Mouse (Mus musculus) kidney, embryonic 14.5 days (tissue): Measurements from ENCODE around the gene Selenok. TPM values are rescaled to one million over a fixed set of nuclear protein-coding genes. Genes with fewer than 3 reads are reported as not detected.

ENCODE experiments used
- ATAC-seq: fragments of 200-750 bp; cut with Nextera tagmentation; 2 replicates; pipeline ENCODE4 v1.8.0; 2017; ENCODE audit warnings: moderate number of reproducible peaks, mild to moderate bottlenecking, moderate TSS enrichment, moderate library complexity; ENCODE audit not compliant: low FRiP score, low TSS enrichment
- H3K27ac ChIP-seq: fragments of 300-500 bp; sonication (generic); 2 replicates; pipeline ENCODE4 v1.5.1; 2014; ENCODE audit warnings: low read depth, mild to moderate bottlenecking, low read length, moderate library complexity, mixed read lengths
- H3K27me3 ChIP-seq: fragments of 300-500 bp; sonication (generic); 2 replicates; pipeline ENCODE4 v1.6.1; 2014; ENCODE audit warnings: mild to moderate bottlenecking, low read length; ENCODE audit not compliant: control insufficient read depth, insufficient read depth
- H3K36me3 ChIP-seq: fragments of 300-500 bp; sonication (generic); 2 replicates; pipeline ENCODE4 v1.6.1; 2014; ENCODE audit warnings: low read length, mixed read lengths; ENCODE audit not compliant: control insufficient read depth, insufficient read depth
- H3K4me1 ChIP-seq: fragments of 300-500 bp; sonication (generic); 2 replicates; pipeline ENCODE4 v1.6.1; 2014; ENCODE audit warnings: low read length, mixed read lengths; ENCODE audit not compliant: control insufficient read depth, insufficient read depth
- H3K4me2 ChIP-seq: fragments of 300-500 bp; sonication (generic); replicated peaks from 2 replicates; pipeline ENCODE4 v1.6.1; 2014; ENCODE audit warnings: low read depth, mild to moderate bottlenecking, low read length
- H3K4me3 ChIP-seq: fragments of 300-500 bp; sonication (generic); 2 replicates; pipeline ENCODE4 v1.5.1; 2014; ENCODE audit warnings: mild to moderate bottlenecking, low read length
- H3K9ac ChIP-seq: fragments of 300-500 bp; sonication (generic); 2 replicates; pipeline ENCODE4 v1.6.1; 2014; ENCODE audit warnings: low read depth, mild to moderate bottlenecking, low read length, moderate library complexity
- H3K9me3 ChIP-seq: fragments of 300-500 bp; sonication (generic); 2 replicates; pipeline ENCODE4 v1.6.1; 2016; ENCODE audit warnings: low read length; ENCODE audit not compliant: control insufficient read depth
- WGBS: fragments of 180-500 bp; shearing (Covaris S2); extraction: QIAGEN DNeasy Blood & Tissue Kit; methylation state at CpG from one replicate; pipeline ENCODE4 v1.1.7; 2014; 5-methylcytosine and 5-hydroxymethylcytosine counted together
- polyA plus RNA-seq: library from polyadenylated mRNA; unstranded; fragments of >200 nt; fragmentation: Nextera tagmentation; extraction: Ambion mirVana; gene quantifications from 2 replicates; pipeline ENCODE4 v1.2.1, GENCODE M21; 2014

The Selenok gene
- 203 and 294 TPM in 2 replicates for polyA plus RNA-seq

DNA sequence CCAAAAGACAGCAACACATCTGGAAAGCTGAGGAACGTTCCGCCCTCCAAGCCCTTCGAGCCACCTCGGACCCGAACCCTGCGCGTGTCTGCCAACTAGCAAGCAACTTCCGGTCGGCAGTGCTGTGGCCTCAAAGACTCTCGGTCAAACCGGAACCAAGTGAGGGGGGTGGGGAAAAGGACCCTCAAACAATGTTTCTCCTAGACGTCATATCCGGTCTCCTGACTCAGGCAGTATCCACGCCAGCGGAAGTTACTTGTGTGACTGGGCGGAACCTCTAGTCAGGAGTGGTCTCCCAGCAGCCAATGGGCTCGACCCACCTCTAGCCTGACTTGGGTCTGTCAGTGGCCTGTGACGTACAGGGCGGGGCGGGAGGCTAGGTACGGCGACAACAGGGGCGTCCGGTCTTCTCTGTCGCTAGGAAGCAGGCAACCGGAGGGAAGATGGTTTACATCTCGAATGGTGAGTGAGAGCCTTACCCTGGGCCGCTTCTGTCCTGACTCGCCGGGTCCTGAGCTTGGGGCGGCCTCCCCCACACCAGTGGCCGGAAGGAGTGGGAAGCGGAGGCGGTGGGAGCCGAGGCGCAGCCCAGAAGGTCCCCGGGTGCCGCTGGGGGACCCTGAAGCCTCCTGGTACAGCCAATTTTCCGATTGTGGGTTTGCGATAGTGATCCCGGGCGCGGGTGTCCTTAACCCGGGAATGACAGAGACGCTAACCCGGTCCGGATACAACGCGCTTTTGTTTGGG is at the start of gene Selenok:
Gene Selenok, plus strand, starts transcription at position 234 of the 747 bp plus-strand sequence.
- Histone ChIP-seq H3K4me2 (peak within 1 kb of the TSS; percentile 64), H3K4me3 (peak within 1 kb of the TSS; percentile 90), H3K27ac (peak within 1 kb of the TSS; percentile 73), H3K27me3 (no peaks in the 10 kb centered on the region), H3K9ac (peak within 1 kb of the TSS; percentile 93), H3K36me3 (peaks cover 33% of the 10 kb centered on the region), H3K9me3 (no peaks in the 10 kb centered on the region), H3K4me1 (peaks cover 12% of the 10 kb centered on the region)
- ATAC-seq = peak; percentile 100
- under 1% methylated on average over 49 of the region's 49 CpGs for WGBS

DNA sequence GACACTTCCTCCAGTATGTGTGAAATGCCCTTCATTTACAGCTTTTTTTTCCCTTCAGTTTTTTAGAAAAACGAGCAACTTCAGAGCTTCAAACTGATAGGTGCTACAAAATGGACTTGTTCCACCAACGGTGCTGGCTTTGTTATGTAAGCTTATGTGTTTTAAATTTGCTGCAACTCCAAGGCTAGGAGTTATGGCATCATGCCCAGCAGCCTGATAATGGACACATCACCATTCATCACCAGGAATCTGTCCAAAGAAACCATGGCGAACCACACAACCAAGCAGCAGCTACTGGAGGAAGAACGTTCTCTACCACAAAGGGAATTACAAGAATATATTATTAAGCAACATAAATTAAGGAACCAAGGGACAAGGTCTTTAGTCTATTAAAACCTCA is 39.1 kb upstream of the Selenok start:
- Histone ChIP-seq H3K4me3 (no peak overlapping the region), H3K36me3 (no peaks in the 10 kb centered on the region), H3K4me2 (no peak overlapping the region), H3K9ac (no peak overlapping the region), H3K27ac (no peak overlapping the region), H3K27me3 (no peaks in the 10 kb centered on the region), H3K9me3 (no peaks in the 10 kb centered on the region), H3K4me1 (no peaks in the 10 kb centered on the region)
- no peak for ATAC-seq
- WGBS = 74% methylated on average over 4 of the region's 4 CpGs

DNA sequence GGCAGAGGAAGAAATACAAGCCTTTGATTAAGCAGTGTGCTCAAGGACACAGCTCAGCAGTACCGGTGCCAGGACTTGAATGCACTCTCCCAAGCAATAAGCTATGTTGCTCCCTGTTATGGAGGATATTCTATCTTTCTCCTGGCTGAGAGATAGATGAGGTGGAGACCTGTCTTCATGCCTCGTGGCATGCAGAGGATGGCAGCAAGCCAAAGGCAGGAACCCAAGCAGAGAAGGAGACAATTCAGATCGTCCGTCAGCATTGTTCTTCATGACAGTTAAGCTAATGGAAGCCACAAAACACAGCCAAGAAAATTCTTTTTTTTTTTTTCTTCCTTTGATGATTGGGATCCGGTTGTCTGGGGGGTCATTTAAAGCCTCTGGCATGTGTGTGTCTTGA is 32.6 kb upstream of the Selenok start:
- Histone ChIP-seq H3K9me3 (no peaks in the 10 kb centered on the region), H3K9ac (no peak overlapping the region), H3K4me2 (no peak overlapping the region), H3K36me3 (no peaks in the 10 kb centered on the region), H3K27me3 (no peaks in the 10 kb centered on the region), H3K4me1 (no peaks in the 10 kb centered on the region), H3K27ac (no peak overlapping the region), H3K4me3 (no peak overlapping the region)
- WGBS = 79% methylated on average over 5 of the region's 5 CpGs
- ATAC-seq = no peak

DNA sequence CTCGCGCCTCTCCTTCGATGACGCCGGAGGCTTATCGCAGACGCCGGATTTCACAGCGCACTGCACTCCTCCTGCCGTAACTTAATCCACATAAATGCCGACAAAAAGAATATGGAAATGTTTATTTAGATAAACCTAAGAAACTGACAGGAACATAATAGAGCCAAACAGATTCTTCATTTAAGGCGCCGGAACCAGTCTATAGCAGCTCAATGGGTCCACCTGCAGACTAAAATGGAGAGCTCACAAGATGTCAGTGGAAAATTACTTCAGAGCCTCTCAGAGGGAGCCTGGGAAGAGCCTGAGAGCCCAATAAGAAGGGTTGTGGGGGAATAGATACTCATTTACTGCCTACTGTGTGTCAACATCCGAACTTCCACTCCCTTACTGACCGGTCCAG is 30.6 kb upstream of the Selenok start:
- H3K9me3 ChIP-seq = no peaks in the 10 kb centered on the region
- H3K36me3 ChIP-seq = no peaks in the 10 kb centered on the region
- WGBS = 80% methylated on average over 15 of the region's 15 CpGs
- ATAC-seq = no peak
- H3K9ac ChIP-seq = no peak overlapping the region
- no peak overlapping the region for H3K27ac ChIP-seq
- H3K4me3 ChIP-seq = no peak overlapping the region
- H3K27me3 ChIP-seq = peaks cover 3% of the 10 kb centered on the region; the same call in 1 of the 2 replicates
- H3K4me1 ChIP-seq = no peaks in the 10 kb centered on the region
- no peak overlapping the region for H3K4me2 ChIP-seq

DNA sequence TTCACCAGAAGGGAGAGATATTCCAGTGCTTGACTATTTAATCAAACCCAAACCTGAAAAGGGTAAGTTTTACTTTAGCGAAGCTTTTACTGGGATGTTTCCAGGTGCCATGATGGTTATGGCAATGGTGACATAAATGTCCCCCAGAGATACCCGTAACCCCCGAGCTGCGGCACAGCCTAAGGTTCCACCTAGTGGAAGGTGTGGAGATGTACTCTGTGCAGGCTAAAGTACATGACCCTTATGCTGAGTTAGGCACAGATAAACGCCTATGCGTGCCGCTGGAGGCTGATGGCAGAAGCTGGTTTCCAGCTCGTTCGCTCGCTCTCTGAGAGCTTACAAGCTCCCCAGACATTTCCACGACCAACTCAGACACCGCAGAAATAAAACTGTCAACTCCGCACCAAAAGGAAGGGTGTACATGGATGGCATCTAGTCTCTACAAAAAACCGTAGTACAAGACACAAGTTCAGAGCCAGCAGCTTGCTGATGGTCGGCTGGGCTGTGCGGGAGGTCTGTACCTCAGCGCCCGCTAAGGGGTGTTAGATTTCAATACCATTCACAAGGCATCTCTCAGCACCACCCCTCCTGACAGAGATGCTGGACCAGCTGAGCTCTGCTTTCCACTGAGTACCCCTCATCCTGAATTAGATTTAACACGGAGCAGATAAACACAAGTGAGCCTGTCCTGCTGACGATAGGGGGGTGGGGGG is 28.4 kb upstream of the Selenok start:
- no peak overlapping the region for H3K9ac ChIP-seq
- no peak overlapping the region for H3K4me3 ChIP-seq
- 50% methylated on average over 20 of the region's 20 CpGs for WGBS
- H3K4me2 ChIP-seq = no peak overlapping the region
- ATAC-seq = no peak
- no peaks in the 10 kb centered on the region for H3K9me3 ChIP-seq
- H3K27ac ChIP-seq = no peak overlapping the region
- H3K36me3 ChIP-seq = no peaks in the 10 kb centered on the region
- H3K27me3 ChIP-seq = peaks cover 3% of the 10 kb centered on the region; the same call in 1 of the 2 replicates
- H3K4me1 ChIP-seq = no peaks in the 10 kb centered on the region

DNA sequence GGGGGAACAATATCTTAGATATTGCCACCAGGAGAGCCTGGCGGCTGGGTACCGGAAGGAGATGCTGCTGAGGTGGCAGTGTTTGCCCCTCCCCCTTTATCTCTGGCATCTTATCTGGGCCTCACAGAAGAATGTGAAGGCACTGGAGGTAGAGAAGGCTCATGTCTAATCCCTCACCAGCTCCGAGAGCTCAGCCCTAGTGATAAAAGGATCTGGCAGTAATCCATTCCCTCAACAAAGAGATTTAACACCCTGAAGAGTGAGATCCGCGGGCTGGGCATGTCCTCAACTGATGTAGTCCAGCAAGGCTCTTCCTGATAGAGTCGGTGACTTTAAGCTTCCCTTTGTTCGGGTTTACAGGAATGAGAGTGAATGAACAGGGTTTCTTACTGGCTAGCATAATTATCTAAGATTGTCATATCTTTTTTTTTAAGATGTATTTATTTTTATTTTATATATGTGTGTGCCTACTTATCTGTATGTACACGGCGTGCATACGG is 27.7 kb upstream of the Selenok start:
- Histone ChIP-seq H3K9ac (no peak overlapping the region), H3K4me1 (no peaks in the 10 kb centered on the region), H3K36me3 (no peaks in the 10 kb centered on the region), H3K27ac (no peak overlapping the region), H3K4me3 (no peak overlapping the region), H3K9me3 (no peaks in the 10 kb centered on the region), H3K4me2 (no peak overlapping the region), H3K27me3 (peaks cover 3% of the 10 kb centered on the region; the same call in 1 of the 2 replicates)
- 27% methylated on average over 10 of the region's 10 CpGs for WGBS
- no peak for ATAC-seq

DNA sequence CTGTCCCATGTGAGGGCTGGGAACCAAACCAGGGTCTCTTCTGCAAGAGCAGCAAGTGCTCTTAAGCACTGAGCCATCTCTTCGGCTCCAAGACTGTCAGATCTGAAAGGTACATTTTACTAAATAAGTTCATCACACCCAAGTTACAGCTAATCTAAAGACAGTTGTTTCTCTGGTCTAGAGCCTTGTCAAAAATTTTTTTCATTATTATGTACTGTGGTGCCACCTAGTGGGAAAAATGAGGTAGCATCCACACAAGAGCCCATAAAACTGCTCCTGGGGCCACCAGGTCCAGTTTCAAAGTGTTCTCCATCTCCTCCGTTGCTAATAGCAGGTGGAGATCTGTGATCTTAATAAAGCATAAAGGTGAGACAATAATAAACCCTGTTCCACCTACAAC is 27.2 kb upstream of the Selenok start:
- Histone ChIP-seq H3K9ac (no peak overlapping the region), H3K36me3 (no peaks in the 10 kb centered on the region), H3K9me3 (no peaks in the 10 kb centered on the region), H3K4me1 (no peaks in the 10 kb centered on the region), H3K27ac (no peak overlapping the region), H3K27me3 (peaks cover 3% of the 10 kb centered on the region; the same call in 1 of the 2 replicates), H3K4me3 (no peak overlapping the region), H3K4me2 (no peak overlapping the region)
- ATAC-seq = no peak
- 24% methylated on average over 2 of the region's 2 CpGs for WGBS

DNA sequence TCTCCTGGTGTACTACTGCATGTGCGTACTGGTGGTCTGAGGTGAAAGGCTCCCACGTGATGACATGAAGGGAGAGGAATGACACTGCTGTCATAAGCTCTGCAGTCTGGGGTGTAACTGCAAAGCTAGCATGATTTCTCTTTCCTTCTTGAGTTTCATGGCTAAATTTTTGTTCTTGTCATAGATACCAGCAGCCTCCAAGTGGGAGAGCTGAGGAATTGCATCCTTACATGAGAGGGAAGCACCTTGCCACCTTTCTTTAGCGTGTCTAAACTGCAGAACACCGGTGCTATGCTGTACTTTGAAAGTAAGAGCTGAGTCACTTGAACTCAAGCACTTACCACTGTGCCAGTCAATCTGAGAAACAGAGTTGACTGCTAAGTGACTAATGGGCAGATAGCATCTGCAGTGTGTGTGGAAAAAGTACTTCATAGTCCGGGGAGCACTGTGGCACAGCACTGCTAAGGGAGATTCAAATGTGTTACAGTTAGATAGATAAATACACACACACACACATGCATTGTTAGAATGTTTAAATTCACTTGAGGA is 21.3 kb upstream of the Selenok start:
- no peak for ATAC-seq
- Histone ChIP-seq H3K9ac (no peak overlapping the region), H3K27me3 (peaks cover 3% of the 10 kb centered on the region; the same call in 1 of the 2 replicates), H3K4me2 (no peak overlapping the region), H3K4me1 (no peaks in the 10 kb centered on the region), H3K36me3 (no peaks in the 10 kb centered on the region), H3K27ac (no peak overlapping the region), H3K9me3 (no peaks in the 10 kb centered on the region), H3K4me3 (no peak overlapping the region)
- 76% methylated on average over 5 of the region's 5 CpGs for WGBS

DNA sequence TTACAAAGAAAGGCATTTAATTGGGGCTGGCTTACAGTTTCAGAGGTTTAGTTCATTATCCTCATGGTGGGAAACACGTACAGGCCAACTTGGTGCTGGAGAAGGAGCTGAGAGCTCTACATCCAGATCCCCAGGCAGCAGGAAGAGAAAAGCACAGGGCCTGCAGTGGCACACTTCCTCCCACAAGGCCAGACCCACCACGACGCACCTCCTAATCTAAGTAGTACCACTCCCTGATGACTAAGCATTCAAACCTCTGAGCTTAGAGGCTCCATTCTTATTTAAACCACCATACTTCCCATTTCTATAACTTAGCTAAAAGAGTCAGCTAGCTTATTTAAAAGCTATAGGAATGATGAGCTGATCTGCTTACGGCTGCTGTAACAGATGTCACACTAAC is 17.3 kb upstream of the Selenok start:
- ATAC-seq = no peak
- H3K9me3 ChIP-seq = no peaks in the 10 kb centered on the region
- no peak overlapping the region for H3K27ac ChIP-seq
- H3K9ac ChIP-seq = no peak overlapping the region
- H3K27me3 ChIP-seq = no peaks in the 10 kb centered on the region
- 85% methylated on average over 4 of the region's 4 CpGs for WGBS
- H3K4me3 ChIP-seq = no peak overlapping the region
- H3K4me1 ChIP-seq = no peaks in the 10 kb centered on the region
- H3K4me2 ChIP-seq = no peak overlapping the region
- H3K36me3 ChIP-seq = no peaks in the 10 kb centered on the region
